Mouse (Mus musculus) lung, postnatal 0 days (tissue): ENCODE measurements around the gene Gfer.

Source experiments
- CTCF ChIP-seq: IDR thresholded peaks from 2 replicates; pipeline ENCODE4 v1.5.1; 2016; ENCODE audit warnings: antibody characterized with exemption, mild to moderate bottlenecking
- EP300 ChIP-seq: IDR thresholded peaks from 2 replicates; pipeline ENCODE4 v1.6.1; 2016; ENCODE audit warnings: antibody characterized with exemption, mild to moderate bottlenecking, control low read depth

- no peak for TF ChIP-seq CTCF
- TF ChIP-seq EP300, result no peak
These were observed 32.2 kb upstream of the Gfer start for GRCm38 (mm10) chr17:24728184-24728583.
